Mouse (Mus musculus): ENCODE results near the gene Ddhd1. TPM values are rescaled to one million over a fixed set of nuclear protein-coding genes. Genes with fewer than 3 reads are reported as not detected.

The Ddhd1 gene
- polyA plus RNA-seq (2014; fragmentation: Illumina TruSeq; extraction: RNeasy Lipid Tissue Mini Kit (QIAGEN cat#74804); ENCODE audit: low replicate concordance) = 67.5 TPM

DNA sequence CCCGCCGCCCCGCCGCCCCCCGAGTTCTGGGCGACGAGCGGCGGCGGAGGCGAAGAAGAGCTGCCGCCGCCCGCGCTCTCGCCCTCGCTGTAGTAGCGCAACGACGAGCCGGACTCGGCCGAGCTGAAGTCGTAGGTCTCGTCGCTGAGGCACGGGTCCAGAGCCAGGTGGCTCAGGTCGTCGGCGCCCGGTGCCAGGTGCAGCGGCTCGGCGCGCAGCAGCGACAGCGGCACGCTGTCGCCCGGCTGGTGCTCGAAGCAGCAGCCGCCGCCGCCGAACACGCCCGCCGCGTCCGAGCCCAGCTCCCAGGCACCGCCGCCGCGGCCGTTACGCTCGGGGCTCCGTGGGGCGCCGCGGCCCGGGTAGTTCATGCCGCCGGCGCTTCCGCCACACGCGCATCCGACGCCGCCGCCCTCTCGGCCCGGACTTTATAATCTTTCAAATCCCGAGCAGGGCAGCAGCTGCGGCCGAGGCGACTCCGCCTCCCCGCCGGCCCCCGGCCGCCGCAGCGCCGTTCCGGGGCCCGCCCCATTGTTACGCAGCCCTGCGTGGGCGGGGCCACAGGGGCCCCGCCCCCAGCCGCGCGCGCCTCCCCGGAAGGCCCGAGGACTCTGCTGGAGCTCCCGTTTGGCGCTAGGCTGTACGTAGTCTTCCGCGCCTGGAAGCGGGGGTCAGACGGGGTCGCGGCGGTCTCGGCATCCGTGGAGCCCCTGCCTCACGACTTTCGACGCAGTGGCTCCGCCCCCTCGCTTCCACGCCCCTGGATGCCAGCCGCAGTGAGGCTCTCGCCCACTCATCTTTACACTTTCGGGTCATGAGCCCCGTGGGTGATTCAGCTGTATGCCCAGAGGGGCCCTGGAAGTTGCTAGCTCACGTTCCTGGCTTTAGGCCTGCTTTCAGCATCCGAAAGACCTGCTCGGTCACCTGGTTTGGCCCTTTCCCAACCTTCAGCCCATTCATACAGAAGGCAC is at the start of gene Ddhd1:
TSS of gene Ddhd1 (minus strand) at position 503 of the 971 bp plus-strand sequence.

Other genes with a start within 250 kb of the Ddhd1 start
- 43.7 TPM for gene Fermt2, start 128.0 kb downstream of the Ddhd1 start, polyA plus RNA-seq (2014; fragmentation: Illumina TruSeq; extraction: RNeasy Lipid Tissue Mini Kit (QIAGEN cat#74804); ENCODE audit: low replicate concordance)